Mouse (Mus musculus): ENCODE results near the gene Ccdc60. TPM values are rescaled to one million over a fixed set of nuclear protein-coding genes. Genes with fewer than 3 reads are reported as not detected.

Gene Ccdc60
- polyA plus RNA-seq, 1 experiment from 2014 or later = 1.6 TPM

DNA sequence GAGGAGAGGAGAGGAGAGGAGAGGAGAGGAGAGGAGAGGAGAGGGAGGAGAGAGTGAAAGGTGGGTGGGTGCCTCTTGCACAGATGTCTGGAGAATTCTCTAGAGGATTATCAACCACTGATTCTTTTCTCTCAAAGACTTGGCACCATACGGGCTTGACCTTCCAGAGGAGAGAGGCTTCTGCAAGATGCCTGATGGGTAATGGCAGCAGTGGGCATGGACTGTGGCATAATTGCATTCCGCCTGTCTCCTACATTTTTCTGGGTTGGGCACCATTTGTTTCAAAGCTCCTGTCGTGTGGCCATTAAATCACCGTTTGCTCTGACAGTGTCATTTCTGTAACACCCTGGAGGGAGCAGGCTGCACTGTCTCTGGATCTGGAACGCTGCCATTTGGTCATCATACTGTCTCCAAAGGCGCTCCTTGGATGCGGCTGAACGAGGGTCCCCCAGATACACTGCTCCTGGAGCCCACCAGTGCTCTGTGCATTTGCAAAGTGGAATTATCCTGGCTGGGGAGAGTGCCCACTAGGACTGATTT, 30.4 kb downstream of the Ccdc60 start:
- no peak overlapping the region for H3K27ac ChIP-seq (ENCODE audit: low read length)
- H3K4me3 ChIP-seq (ENCODE audit: low read length) = no peak overlapping the region
- no peak overlapping the region for H3K9ac ChIP-seq (ENCODE audit: low read depth, low read length)
- no peak for ATAC-seq
- H3K4me2 ChIP-seq (ENCODE audit: low read depth, low read length) = no peak overlapping the region
- H3K27me3 ChIP-seq (replicated peaks; ENCODE audit: control insufficient read depth, insufficient read depth, low read length) = no peaks in the 10 kb centered on the region
- no peaks in the 10 kb centered on the region for H3K4me1 ChIP-seq (ENCODE audit: control insufficient read depth, insufficient read depth, low read length)
- WGBS = 59% methylated on average over 8 of the region's 8 CpGs
- no peaks in the 10 kb centered on the region for H3K9me3 ChIP-seq (ENCODE audit: control insufficient read depth, low read length)
- no peaks in the 10 kb centered on the region for H3K36me3 ChIP-seq (ENCODE audit: control insufficient read depth, insufficient read depth, low read length)

DNA sequence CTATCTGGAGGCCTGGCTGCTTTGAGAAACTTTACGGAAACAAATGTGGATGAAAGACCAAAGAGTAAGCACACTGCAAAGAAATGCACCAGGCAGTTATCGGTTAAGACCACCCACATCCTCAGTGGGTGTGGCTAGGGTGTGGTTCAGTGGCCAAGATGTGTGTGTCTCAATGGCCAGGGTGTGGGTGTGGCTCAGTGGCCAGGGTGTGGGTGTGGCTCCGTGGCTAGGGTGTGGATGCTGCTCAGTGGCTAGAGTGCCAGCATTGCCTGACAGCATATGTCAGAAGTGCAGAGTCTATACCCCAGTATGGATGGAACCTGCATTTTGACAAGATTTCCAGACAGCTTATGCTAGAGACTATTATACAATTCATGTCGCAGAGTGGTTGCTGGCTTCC, 34.9 kb downstream of the Ccdc60 start:
- Histone ChIP-seq H3K4me1 (ENCODE audit: control insufficient read depth, insufficient read depth, low read length) (no peaks in the 10 kb centered on the region), H3K9me3 (ENCODE audit: control insufficient read depth, low read length) (no peaks in the 10 kb centered on the region), H3K36me3 (ENCODE audit: control insufficient read depth, insufficient read depth, low read length) (no peaks in the 10 kb centered on the region), H3K27me3 (replicated peaks; ENCODE audit: control insufficient read depth, insufficient read depth, low read length) (no peaks in the 10 kb centered on the region), H3K27ac (ENCODE audit: low read length) (no peak overlapping the region), H3K9ac (ENCODE audit: low read depth, low read length) (no peak overlapping the region), H3K4me3 (ENCODE audit: low read length) (no peak overlapping the region), H3K4me2 (ENCODE audit: low read depth, low read length) (no peak overlapping the region)
- no peak for ATAC-seq
- WGBS = 73% methylated on average over 4 of the region's 4 CpGs

- H3K9me3 ChIP-seq (ENCODE audit: control insufficient read depth, low read length) = no peaks in the 10 kb centered on the region
- no peaks in the 10 kb centered on the region for H3K27me3 ChIP-seq (replicated peaks; ENCODE audit: control insufficient read depth, insufficient read depth, low read length)
- no peak for ATAC-seq
- no peak overlapping the region for H3K4me2 ChIP-seq (ENCODE audit: low read depth, low read length)
- H3K4me1 ChIP-seq (ENCODE audit: control insufficient read depth, insufficient read depth, low read length) = no peaks in the 10 kb centered on the region
- H3K9ac ChIP-seq (ENCODE audit: low read depth, low read length) = no peak overlapping the region
- WGBS = 84% methylated on average over 6 of the region's 6 CpGs
- H3K27ac ChIP-seq (ENCODE audit: low read length) = no peak overlapping the region
- H3K4me3 ChIP-seq (ENCODE audit: low read length) = no peak overlapping the region
- no peaks in the 10 kb centered on the region for H3K36me3 ChIP-seq (ENCODE audit: control insufficient read depth, insufficient read depth, low read length)
These were observed 36.6 kb downstream of the Ccdc60 start for GRCm38 (mm10) chr5:116252186-116252585.

DNA sequence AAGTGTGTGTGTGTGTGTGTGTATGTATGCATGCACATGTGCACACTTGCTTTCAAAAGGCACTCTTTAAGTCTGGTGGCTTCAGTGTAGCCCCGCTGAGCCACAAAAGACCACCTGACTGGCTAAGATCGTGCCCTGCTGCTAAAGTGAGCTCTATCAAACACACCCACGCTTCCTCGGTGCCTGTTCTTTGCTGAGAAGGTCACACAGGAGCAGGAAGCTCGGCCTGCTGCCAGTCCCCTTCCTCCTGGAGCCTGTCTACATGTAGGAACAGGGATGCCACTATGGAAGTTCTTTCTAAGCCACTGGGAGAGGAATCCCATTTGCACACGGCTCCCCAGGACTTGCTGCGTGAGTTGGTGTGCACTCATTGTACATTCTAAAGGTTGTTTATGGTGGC, 42.1 kb downstream of the Ccdc60 start:
- Histone ChIP-seq H3K4me1 (ENCODE audit: control insufficient read depth, insufficient read depth, low read length) (no peaks in the 10 kb centered on the region), H3K36me3 (ENCODE audit: control insufficient read depth, insufficient read depth, low read length) (no peaks in the 10 kb centered on the region)

DNA sequence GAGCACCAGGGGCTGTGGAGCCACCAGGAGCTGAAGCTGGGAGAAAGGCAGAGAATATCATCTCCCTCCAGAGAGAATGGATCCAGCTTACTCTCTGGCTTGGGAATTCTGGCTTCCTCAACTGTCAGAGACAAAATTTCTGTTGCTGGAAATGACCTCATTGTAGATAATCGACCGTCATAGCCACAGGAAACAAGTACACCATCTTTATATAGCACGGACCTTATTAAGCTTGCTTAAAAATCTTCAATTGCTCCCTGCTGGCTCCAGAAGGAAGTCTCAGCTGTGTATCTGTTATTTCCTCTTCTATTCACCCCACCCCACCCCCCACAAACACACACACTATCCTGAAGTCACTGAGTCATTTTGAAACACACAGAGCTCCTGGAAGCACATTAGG, 44.3 kb downstream of the Ccdc60 start:
- no peak overlapping the region for H3K27ac ChIP-seq (ENCODE audit: low read length)
- 65% methylated on average over 3 of the region's 3 CpGs for WGBS
- no peak overlapping the region for H3K4me2 ChIP-seq (ENCODE audit: low read depth, low read length)
- H3K4me1 ChIP-seq (ENCODE audit: control insufficient read depth, insufficient read depth, low read length) = no peaks in the 10 kb centered on the region
- H3K4me3 ChIP-seq (ENCODE audit: low read length) = no peak overlapping the region
- no peak for ATAC-seq
- H3K9ac ChIP-seq (ENCODE audit: low read depth, low read length) = no peak overlapping the region
- H3K9me3 ChIP-seq (ENCODE audit: control insufficient read depth, low read length) = no peaks in the 10 kb centered on the region
- no peaks in the 10 kb centered on the region for H3K36me3 ChIP-seq (ENCODE audit: control insufficient read depth, insufficient read depth, low read length)
- no peaks in the 10 kb centered on the region for H3K27me3 ChIP-seq (replicated peaks; ENCODE audit: control insufficient read depth, insufficient read depth, low read length)

More for the DNA sequence above, 42.1 kb downstream of the Ccdc60 start:
- no peak overlapping the region for H3K4me3 ChIP-seq (ENCODE audit: low read length)
- 79% methylated on average over 7 of the region's 7 CpGs for WGBS
- ATAC-seq = no peak
- H3K9ac ChIP-seq (ENCODE audit: low read depth, low read length) = no peak overlapping the region
- no peaks in the 10 kb centered on the region for H3K9me3 ChIP-seq (ENCODE audit: control insufficient read depth, low read length)
- H3K4me2 ChIP-seq (ENCODE audit: low read depth, low read length) = no peak overlapping the region
- H3K27ac ChIP-seq (ENCODE audit: low read length) = no peak overlapping the region
- H3K27me3 ChIP-seq (replicated peaks; ENCODE audit: control insufficient read depth, insufficient read depth, low read length) = no peaks in the 10 kb centered on the region

DNA sequence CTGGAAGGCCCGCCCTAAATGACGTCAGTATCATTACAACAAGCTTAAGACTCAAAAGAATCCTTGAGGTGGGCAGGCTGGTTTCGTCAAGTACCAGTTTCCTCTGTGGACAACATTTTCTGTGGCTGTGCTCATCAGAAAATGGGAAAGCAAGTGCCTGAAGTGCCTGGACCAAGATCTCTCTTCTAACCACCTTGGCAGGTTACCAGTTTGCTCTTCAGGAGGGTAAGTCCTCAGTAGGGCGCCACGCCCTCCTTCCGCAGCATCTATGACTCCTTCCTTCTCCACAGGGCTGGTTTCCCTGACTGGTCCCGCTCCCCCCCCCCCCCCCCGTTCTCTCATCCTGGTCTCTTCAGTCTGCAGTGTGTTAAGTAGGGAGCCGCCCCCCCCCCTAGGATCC, 45.2 kb downstream of the Ccdc60 start:
- Histone ChIP-seq H3K27ac (ENCODE audit: low read length) (no peak overlapping the region), H3K9ac (ENCODE audit: low read depth, low read length) (no peak overlapping the region), H3K4me2 (ENCODE audit: low read depth, low read length) (no peak overlapping the region), H3K9me3 (ENCODE audit: control insufficient read depth, low read length) (no peaks in the 10 kb centered on the region), H3K4me1 (ENCODE audit: control insufficient read depth, insufficient read depth, low read length) (no peaks in the 10 kb centered on the region), H3K27me3 (replicated peaks; ENCODE audit: control insufficient read depth, insufficient read depth, low read length) (no peaks in the 10 kb centered on the region), H3K36me3 (ENCODE audit: control insufficient read depth, insufficient read depth, low read length) (no peaks in the 10 kb centered on the region), H3K4me3 (ENCODE audit: low read length) (no peak overlapping the region)
- ATAC-seq = no peak
- 78% methylated on average over 7 of the region's 9 CpGs for WGBS

DNA sequence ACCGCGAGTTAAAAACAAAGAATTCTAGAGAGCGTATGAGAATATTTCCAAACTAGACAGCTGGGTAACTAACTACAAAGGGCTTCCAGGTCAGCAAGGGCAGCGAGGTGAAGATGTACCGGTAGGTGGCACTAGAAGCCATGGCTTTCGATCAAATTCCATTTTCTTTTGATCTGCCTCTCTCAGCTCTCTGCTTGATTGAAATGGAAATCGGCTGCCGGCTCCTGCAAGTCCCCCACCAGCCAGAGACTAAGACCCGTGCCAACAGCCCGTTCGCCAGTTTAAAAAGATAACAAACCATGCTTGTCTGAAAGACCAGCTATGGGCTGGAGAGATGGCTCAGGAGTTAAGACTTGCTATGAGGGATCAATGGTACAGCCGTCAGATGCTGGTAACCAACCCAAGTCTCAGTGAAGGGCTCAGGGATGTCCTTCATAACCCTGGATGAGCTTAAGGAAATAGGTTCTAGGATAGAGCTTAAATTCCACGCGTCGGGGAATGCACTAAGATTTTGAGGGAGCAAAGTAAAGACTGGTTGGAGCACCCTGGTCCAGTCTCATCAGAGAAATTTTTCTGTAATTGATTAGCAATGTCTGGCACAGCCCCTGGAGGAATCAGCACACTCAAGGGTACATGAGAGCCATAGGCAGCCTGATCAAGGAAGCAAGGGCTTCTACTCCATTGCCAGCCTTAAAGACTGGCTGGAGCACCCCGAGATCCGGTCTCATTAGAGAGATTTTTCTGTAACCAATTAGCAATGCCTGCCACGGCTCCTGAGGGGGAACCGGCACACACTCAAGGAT, 56.7 kb downstream of the Ccdc60 start:
- Histone ChIP-seq H3K4me2 (ENCODE audit: low read depth, low read length) (no peak overlapping the region; the same call in 1 of the 2 replicates), H3K9me3 (ENCODE audit: control insufficient read depth, low read length) (no peaks in the 10 kb centered on the region), H3K27ac (ENCODE audit: low read length) (no peak overlapping the region), H3K4me1 (ENCODE audit: control insufficient read depth, insufficient read depth, low read length) (no peaks in the 10 kb centered on the region), H3K36me3 (ENCODE audit: control insufficient read depth, insufficient read depth, low read length) (no peaks in the 10 kb centered on the region), H3K27me3 (replicated peaks; ENCODE audit: control insufficient read depth, insufficient read depth, low read length) (no peaks in the 10 kb centered on the region), H3K4me3 (ENCODE audit: low read length) (no peak overlapping the region), H3K9ac (ENCODE audit: low read depth, low read length) (no peak overlapping the region)
- ATAC-seq = no peak
- WGBS = 27% methylated on average over 19 of the region's 19 CpGs

DNA sequence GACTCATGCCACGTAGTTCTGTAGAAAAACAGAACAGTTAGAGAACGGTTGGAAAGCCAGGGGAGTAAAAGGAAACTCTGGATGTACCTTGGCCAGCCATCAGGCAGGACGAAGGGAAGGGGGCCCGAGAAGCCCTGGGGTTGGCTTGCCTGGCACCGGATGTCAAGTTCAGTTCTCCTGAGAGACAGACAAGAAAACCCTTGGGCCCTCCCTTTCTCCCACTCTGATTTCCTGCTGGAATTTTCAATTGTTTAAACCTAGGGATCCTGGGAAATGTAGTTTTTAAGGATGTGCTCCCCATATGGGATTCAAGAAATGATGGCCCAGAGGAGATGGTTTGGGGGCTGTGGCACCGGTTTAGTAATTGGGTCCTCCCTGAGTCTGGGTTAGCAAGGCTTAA, 60.4 kb downstream of the Ccdc60 start:
- H3K9ac ChIP-seq (ENCODE audit: low read depth, low read length) = no peak overlapping the region
- WGBS = 73% methylated on average over 6 of the region's 6 CpGs
- H3K4me1 ChIP-seq (ENCODE audit: control insufficient read depth, insufficient read depth, low read length) = no peaks in the 10 kb centered on the region
- H3K36me3 ChIP-seq (ENCODE audit: control insufficient read depth, insufficient read depth, low read length) = no peaks in the 10 kb centered on the region
- no peaks in the 10 kb centered on the region for H3K27me3 ChIP-seq (replicated peaks; ENCODE audit: control insufficient read depth, insufficient read depth, low read length)
- no peak overlapping the region for H3K27ac ChIP-seq (ENCODE audit: low read length)
- ATAC-seq = no peak
- no peak overlapping the region for H3K4me3 ChIP-seq (ENCODE audit: low read length)
- H3K9me3 ChIP-seq (ENCODE audit: control insufficient read depth, low read length) = no peaks in the 10 kb centered on the region
- no peak overlapping the region for H3K4me2 ChIP-seq (ENCODE audit: low read depth, low read length)

DNA sequence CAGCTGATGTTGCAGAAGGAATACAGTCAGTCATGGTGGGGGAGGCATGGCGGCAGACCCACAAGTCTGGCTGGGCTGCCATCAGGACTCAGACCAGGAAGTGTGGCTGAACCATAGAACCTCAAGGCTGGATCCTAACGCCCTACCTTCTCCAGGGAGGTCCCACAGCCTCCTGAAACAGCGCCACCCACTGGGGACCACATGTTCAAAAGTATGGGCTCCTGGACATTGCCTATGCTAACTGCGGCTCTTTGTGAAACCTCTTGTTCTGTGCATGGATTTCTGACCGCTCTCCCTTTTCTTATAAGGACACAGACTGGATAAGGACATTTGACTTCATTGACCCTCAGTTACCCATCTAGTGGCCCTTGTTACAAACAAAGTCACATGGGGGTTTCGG, 64.8 kb downstream of the Ccdc60 start:
- no peak for ATAC-seq
- Histone ChIP-seq H3K4me2 (ENCODE audit: low read depth, low read length) (no peak overlapping the region), H3K36me3 (ENCODE audit: control insufficient read depth, insufficient read depth, low read length) (no peaks in the 10 kb centered on the region), H3K9ac (ENCODE audit: low read depth, low read length) (no peak overlapping the region), H3K27me3 (replicated peaks; ENCODE audit: control insufficient read depth, insufficient read depth, low read length) (no peaks in the 10 kb centered on the region), H3K4me1 (ENCODE audit: control insufficient read depth, insufficient read depth, low read length) (no peaks in the 10 kb centered on the region), H3K4me3 (ENCODE audit: low read length) (no peak overlapping the region), H3K27ac (ENCODE audit: low read length) (no peak overlapping the region), H3K9me3 (ENCODE audit: control insufficient read depth, low read length) (no peaks in the 10 kb centered on the region)
- 76% methylated on average over 6 of the region's 6 CpGs for WGBS

GRCm38 (mm10) chr5:116221916-116222315, 66.9 kb downstream of the Ccdc60 start:
- Histone ChIP-seq H3K9ac (ENCODE audit: low read depth, low read length) (no peak overlapping the region), H3K4me2 (ENCODE audit: low read depth, low read length) (no peak overlapping the region), H3K4me3 (ENCODE audit: low read length) (no peak overlapping the region), H3K9me3 (ENCODE audit: control insufficient read depth, low read length) (no peaks in the 10 kb centered on the region), H3K27ac (ENCODE audit: low read length) (no peak overlapping the region), H3K4me1 (ENCODE audit: control insufficient read depth, insufficient read depth, low read length) (no peaks in the 10 kb centered on the region), H3K27me3 (replicated peaks; ENCODE audit: control insufficient read depth, insufficient read depth, low read length) (no peaks in the 10 kb centered on the region), H3K36me3 (ENCODE audit: control insufficient read depth, insufficient read depth, low read length) (no peaks in the 10 kb centered on the region)
- ATAC-seq = no peak
- 89% methylated on average over 3 of the region's 3 CpGs for WGBS

Measured in intestine, embryonic 16.5 days (tissue).